10 mouse cellular contexts compared by ENCODE assay signal in the genomic region with DNA sequence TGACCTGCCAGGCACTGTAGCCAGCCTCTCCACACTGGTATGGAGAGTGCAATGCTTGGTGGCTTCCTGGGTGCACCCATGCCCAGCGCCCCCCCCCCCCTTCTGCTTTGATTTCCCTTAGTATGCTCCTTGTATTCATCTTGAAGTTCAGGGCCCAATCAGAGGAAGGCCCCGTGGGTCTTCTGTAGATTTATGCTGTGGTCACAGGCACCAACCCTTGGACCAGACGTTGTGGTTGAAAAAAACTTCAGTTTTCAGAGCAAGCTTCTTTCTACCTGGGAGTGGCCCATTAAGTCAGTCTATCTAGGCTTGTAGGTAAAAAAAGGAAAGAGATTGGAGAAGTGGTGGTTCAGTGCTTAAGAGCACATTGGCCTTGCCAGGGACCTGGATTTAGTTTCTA. TPM values are rescaled to one million over a fixed set of nuclear protein-coding genes. Genes with fewer than 3 reads are reported as not detected.
DNase-seq lines count a peak whose midpoint lies in the region; ATAC-seq and TF ChIP-seq lines count a peak whose summit lies in the region.
"Had no signal": no experiment of that assay in that cellular context is flagged by ENCODE, and none has a peak within 500 bp of the region (broad histone marks: within the 10 kb centered on the region; RNA-seq: fewer than 3 reads in every experiment).

No protein-coding gene starts in this region.

- H3K4me2 ChIP-seq in forebrain, postnatal 0 days (ENCODE audit: low read depth) = peak overlapping the region; percentile 91
- peak overlapping the region; percentile 100 for H3K4me2 ChIP-seq in liver, embryonic 16.5 days (ENCODE audit: low read depth, low read length)

- no peak for DNase-seq in heart, embryonic 10.5 days (ENCODE audit: low spot score)
- DNase-seq in heart, postnatal 4 days = no peak
- no peak for DNase-seq in forebrain, postnatal 0 days
- no peak for DNase-seq in urinary bladder, postnatal 36 days (ENCODE audit: low spot score in 2 of 2)
- no peak for DNase-seq in gastrocnemius, postnatal 25 days
- no peak for DNase-seq in layer of hippocampus, adult 9-11 months
- DNase-seq: cerebellum, adult 9-11 months; layer of hippocampus, postnatal 36 days had no signal

- no peak for TF ChIP-seq CTCF in C2C12 (IDR thresholded peaks at IDR 0.05; ENCODE audit: control insufficient read depth, insufficient read depth, insufficient read length)
- no peak for TF ChIP-seq CTCF in forebrain, postnatal 0 days (IDR thresholded peaks at IDR 0.05; ENCODE audit: low read depth)

- 8% methylated on average over 3 of the region's 3 CpGs for WGBS in heart, embryonic 10.5 days
- 11% methylated on average over 3 of the region's 3 CpGs for WGBS in forebrain, postnatal 0 days
- WGBS in liver, embryonic 16.5 days (ENCODE audit: insufficient replicate concordance) = 7% methylated on average over 3 of the region's 3 CpGs

- no peaks in the 10 kb centered on the region for H3K9me3 ChIP-seq in heart, embryonic 10.5 days
- no peaks in the 10 kb centered on the region for H3K9me3 ChIP-seq in forebrain, postnatal 0 days (ENCODE audit: low read length)
- H3K9me3 ChIP-seq in liver, embryonic 16.5 days (replicated peaks; ENCODE audit: control insufficient read depth, low read length) = no peaks in the 10 kb centered on the region

- ATAC-seq in forebrain, postnatal 0 days = no peak
- ATAC-seq in liver, embryonic 16.5 days (ENCODE audit: low read depth) = no peak

- peaks cover 69% of the 10 kb centered on the region for H3K79me2 ChIP-seq in C2C12 (ENCODE audit: control insufficient read depth, insufficient read depth)

- peak overlapping the region; percentile 97 for H3ac ChIP-seq in C2C12 (ENCODE audit: control insufficient read depth, insufficient read length, low read depth)

- no peak overlapping the region for H3K9ac ChIP-seq in forebrain, postnatal 0 days
- H3K9ac ChIP-seq in liver, embryonic 16.5 days (ENCODE audit: low read depth, low read length) = peak overlapping the region; percentile 81

- peak overlapping the region; percentile 77 for H3K4me3 ChIP-seq in heart, embryonic 10.5 days
- H3K4me3 ChIP-seq in C2C12 (ENCODE audit: insufficient read depth, poor library complexity, severe bottlenecking) = peak overlapping the region; percentile 90
- H3K4me3 ChIP-seq in forebrain, postnatal 0 days (ENCODE audit: low read depth, low read length) = no peak overlapping the region
- peak overlapping the region; percentile 80 for H3K4me3 ChIP-seq in liver, embryonic 16.5 days (ENCODE audit: low read depth, low read length)

- H3K79me3 ChIP-seq in C2C12 (ENCODE audit: low read depth) = peaks cover 53% of the 10 kb centered on the region

- H3K27me3 ChIP-seq in heart, embryonic 10.5 days (ENCODE audit: insufficient read depth, poor library complexity, severe bottlenecking) = no peaks in the 10 kb centered on the region
- H3K27me3 ChIP-seq in C2C12 (ENCODE audit: control insufficient read depth, insufficient read depth, insufficient read length) = no peaks in the 10 kb centered on the region
- no peaks in the 10 kb centered on the region for H3K27me3 ChIP-seq in forebrain, postnatal 0 days (ENCODE audit: insufficient read depth, low read length)
- H3K27me3 ChIP-seq in liver, embryonic 16.5 days (ENCODE audit: control insufficient read depth, insufficient read depth, low read depth, low read length) = no peaks in the 10 kb centered on the region

- peaks cover 8% of the 10 kb centered on the region for H3K36me3 ChIP-seq in heart, embryonic 10.5 days
- peaks cover 14% of the 10 kb centered on the region for H3K36me3 ChIP-seq in C2C12 (ENCODE audit: control insufficient read depth, insufficient read depth)
- no peaks in the 10 kb centered on the region for H3K36me3 ChIP-seq in forebrain, postnatal 0 days (ENCODE audit: insufficient read depth)
- H3K36me3 ChIP-seq in liver, embryonic 16.5 days (ENCODE audit: control insufficient read depth, insufficient read depth) = peaks cover 3% of the 10 kb centered on the region; the same call in 1 of the 2 replicates

- peak overlapping the region; percentile 95 for H3K27ac ChIP-seq in heart, embryonic 10.5 days
- H3K27ac ChIP-seq in forebrain, postnatal 0 days (ENCODE audit: low read depth, low read length) = no peak overlapping the region
- peak overlapping the region; percentile 92 for H3K27ac ChIP-seq in liver, embryonic 16.5 days (ENCODE audit: low read length)

- peaks cover 41% of the 10 kb centered on the region for H3K4me1 ChIP-seq in heart, embryonic 10.5 days
- peaks cover 8% of the 10 kb centered on the region; the same call in 1 of the 2 replicates for H3K4me1 ChIP-seq in forebrain, postnatal 0 days (ENCODE audit: insufficient read depth)
- peaks cover 44% of the 10 kb centered on the region for H3K4me1 ChIP-seq in liver, embryonic 16.5 days (ENCODE audit: control insufficient read depth, low read depth, low read length)

TF ChIP-seq in C2C12, 6 proteins besides CTCF, POLR2A, EP300 and RAD21:
- no peak for TF ChIP-seq FOSL1 (IDR thresholded peaks at IDR 0.05; ENCODE audit: insufficient read depth, low read length, poor library complexity, severe bottlenecking)
- no peak for TF ChIP-seq CEBPB (IDR thresholded peaks at IDR 0.05; ENCODE audit: low read depth)
- no peak for TF ChIP-seq MYOG (IDR thresholded peaks at IDR 0.05; ENCODE audit: control insufficient read depth, extremely low read depth, insufficient read length)
- TF ChIP-seq MYOD1 (IDR thresholded peaks at IDR 0.05; ENCODE audit: control insufficient read depth, insufficient read length, low read depth) = no peak
- no peak for TF ChIP-seq MAX (IDR thresholded peaks at IDR 0.05)
- TF ChIP-seq USF1 (IDR thresholded peaks at IDR 0.05; ENCODE audit: low read depth) = no peak

RNA-seq across cellular contexts. Expression of gene Set, which starts 6.6 kb away (rescaled TPM):
- 341 and 570 TPM in 2 replicates for polyA plus RNA-seq in heart, embryonic 10.5 days (2016; fragmentation: Nextera tagmentation; extraction: Ambion mirVana)
- total RNA-seq in heart, postnatal 4 days (2021) = 100 to 1,000 TPM; 174 to 185 TPM
- 312 TPM for polyA plus RNA-seq in C2C12 (2012; fragmentation: generic; extraction: Trizol)
- 361 and 392 TPM in 2 replicates for total RNA-seq in forebrain, postnatal 0 days (2014; rRNA removed)
- polyA plus RNA-seq in forebrain, postnatal 0 days (2015; fragmentation: Nextera tagmentation; extraction: Ambion mirVana) = 349 and 384 TPM in 2 replicates
- polyA plus RNA-seq in liver, embryonic 16.5 days (2015; fragmentation: Nextera tagmentation; extraction: Ambion mirVana) = 117 and 130 TPM in 2 replicates
- total RNA-seq in gastrocnemius, postnatal 25 days (2021) = 10 to 100 TPM; 75.4 to 85.1 TPM

RNA-seq across cellular contexts. Expression of gene Pkn3, which starts 13.7 kb away (rescaled TPM):
- 13.8 and 17.7 TPM in 2 replicates for polyA plus RNA-seq in heart, embryonic 10.5 days (2016; fragmentation: Nextera tagmentation; extraction: Ambion mirVana)
- 10 to 100 TPM; 15.3 to 17.9 TPM for total RNA-seq in heart, postnatal 4 days (2021)
- polyA plus RNA-seq in C2C12 (2012; fragmentation: generic; extraction: Trizol) = 5.5 TPM
- total RNA-seq in forebrain, postnatal 0 days (2014; rRNA removed) = 2.0 and 4.7 TPM in 2 replicates
- 0.80 and 0.86 TPM in 2 replicates for polyA plus RNA-seq in forebrain, postnatal 0 days (2015; fragmentation: Nextera tagmentation; extraction: Ambion mirVana)
- 2.1 and 2.3 TPM in 2 replicates for polyA plus RNA-seq in liver, embryonic 16.5 days (2015; fragmentation: Nextera tagmentation; extraction: Ambion mirVana)
- 1 to 10 TPM; 3.8 to 5.4 TPM for total RNA-seq in gastrocnemius, postnatal 25 days (2021)

RNA-seq across cellular contexts. Expression of gene Wdr34, which starts 15.1 kb away (rescaled TPM):
- polyA plus RNA-seq in heart, embryonic 10.5 days (2016; fragmentation: Nextera tagmentation; extraction: Ambion mirVana) = 17.7 and 22.3 TPM in 2 replicates
- 10 to 100 TPM; 15.2 to 15.8 TPM for total RNA-seq in heart, postnatal 4 days (2021)
- 16.4 TPM for polyA plus RNA-seq in C2C12 (2012; fragmentation: generic; extraction: Trizol)
- 88.4 and 103 TPM in 2 replicates for total RNA-seq in forebrain, postnatal 0 days (2014; rRNA removed)
- polyA plus RNA-seq in forebrain, postnatal 0 days (2015; fragmentation: Nextera tagmentation; extraction: Ambion mirVana) = 65.1 and 83.6 TPM in 2 replicates
- 5.3 and 5.7 TPM in 2 replicates for polyA plus RNA-seq in liver, embryonic 16.5 days (2015; fragmentation: Nextera tagmentation; extraction: Ambion mirVana)
- 1 to 10 TPM; 3.3 to 3.4 TPM for total RNA-seq in gastrocnemius, postnatal 25 days (2021)

RNA-seq across cellular contexts. Expression of gene Zdhhc12, which starts 29.7 kb away (rescaled TPM):
- 65.5 and 66.2 TPM in 2 replicates for polyA plus RNA-seq in heart, embryonic 10.5 days (2016; fragmentation: Nextera tagmentation; extraction: Ambion mirVana)
- 10 to 100 TPM in 1 of 2 experiments, 1 to 10 TPM in 1; 7.8 to 10.6 TPM for total RNA-seq in heart, postnatal 4 days (2021)
- 31.5 TPM for polyA plus RNA-seq in C2C12 (2012; fragmentation: generic; extraction: Trizol)
- total RNA-seq in forebrain, postnatal 0 days (2014; rRNA removed) = 19.5 and 25.7 TPM in 2 replicates
- polyA plus RNA-seq in forebrain, postnatal 0 days (2015; fragmentation: Nextera tagmentation; extraction: Ambion mirVana) = 20.8 and 23.3 TPM in 2 replicates
- polyA plus RNA-seq in liver, embryonic 16.5 days (2015; fragmentation: Nextera tagmentation; extraction: Ambion mirVana) = 17.6 and 18.7 TPM in 2 replicates
- 1 to 10 TPM; 2.4 to 3.1 TPM for total RNA-seq in gastrocnemius, postnatal 25 days (2021)
